ENCODE assay signal across 10 mouse cellular contexts in genomic region chr10:41070693-41071651, GRCm38 (mm10). TPM values are rescaled to one million over a fixed set of nuclear protein-coding genes. Genes with fewer than 3 reads are reported as not detected.
A peak's percentile ranks its signal among the peaks of the same experiment; 100 is the strongest.
DNase-seq lines count a peak whose midpoint lies in the region; ATAC-seq and TF ChIP-seq lines count a peak whose summit lies in the region.
"Had no signal": no experiment of that assay in that cellular context is flagged by ENCODE, and none has a peak within 500 bp of the region (broad histone marks: within the 10 kb centered on the region; RNA-seq: fewer than 3 reads in every experiment).

No protein-coding gene starts in this region.

- peak overlapping the region; percentile 94 for H3K4me2 ChIP-seq in hindbrain, postnatal 0 days (ENCODE audit: low read depth, low read length)
- H3K4me2 ChIP-seq in midbrain, embryonic 13.5 days (replicated peaks), result peak overlapping the region; percentile 92

- H3K9ac ChIP-seq in hindbrain, postnatal 0 days (replicated peaks; ENCODE audit: low read length), result peak overlapping the region; percentile 47; the same call in 1 of the 2 replicates
- H3K9ac ChIP-seq in midbrain, embryonic 13.5 days (replicated peaks), result peak overlapping the region; percentile 69

- no peaks in the 10 kb centered on the region for H3K9me3 ChIP-seq in hindbrain, postnatal 0 days (ENCODE audit: low read length)
- no peaks in the 10 kb centered on the region for H3K9me3 ChIP-seq in midbrain, embryonic 13.5 days

- no peaks in the 10 kb centered on the region for H3K36me3 ChIP-seq in testis, adult 2 months (ENCODE audit: control insufficient read depth, insufficient read depth, low read length)
- no peaks in the 10 kb centered on the region for H3K36me3 ChIP-seq in hindbrain, postnatal 0 days (ENCODE audit: insufficient read depth, low read length)
- H3K36me3 ChIP-seq in midbrain, embryonic 13.5 days, result no peaks in the 10 kb centered on the region

- ATAC-seq in hindbrain, postnatal 0 days, result peak; percentile 72
- peak; percentile 68 for ATAC-seq in midbrain, embryonic 13.5 days
- ATAC-seq in erythroid progenitor cell, adult 5-6 weeks (replicated peaks; ENCODE audit: low FRiP score, poor library complexity, severe bottlenecking), result no peak

- no peak overlapping the region for H3K27ac ChIP-seq in testis, adult 2 months (ENCODE audit: control insufficient read depth, insufficient read depth, low read depth, low read length)
- no peak overlapping the region for H3K27ac ChIP-seq in hindbrain, postnatal 0 days
- H3K27ac ChIP-seq in midbrain, embryonic 13.5 days, result 0 out of 2 replicates have a peak overlapping the region, but pooled peaks have one; percentile 35

- 3% methylated on average over 68 of the region's 68 CpGs for WGBS in hindbrain, postnatal 0 days
- WGBS in midbrain, embryonic 13.5 days, result 2% methylated on average over 68 of the region's 68 CpGs

- H3K27me3 ChIP-seq in testis, adult 2 months (ENCODE audit: control insufficient read depth, insufficient read depth, low read length), result no peaks in the 10 kb centered on the region; the same call in 1 of the 2 replicates
- H3K27me3 ChIP-seq in hindbrain, postnatal 0 days (ENCODE audit: insufficient read depth, low read length), result no peaks in the 10 kb centered on the region
- H3K27me3 ChIP-seq in midbrain, embryonic 13.5 days, result peaks cover 50% of the 10 kb centered on the region

- DNase-seq in testis, postnatal 10 days (ENCODE audit: low spot score), result no peak
- peak; percentile 2 for DNase-seq in embryo, embryonic 9.5 days (ENCODE audit: extremely low spot score)
- DNase-seq in hindbrain, postnatal 0 days (ENCODE audit: low spot score), result peak; percentile 78
- no peak for DNase-seq in urinary bladder, postnatal 25 days (ENCODE audit: low spot score)
- no peak for DNase-seq in urinary bladder, postnatal 4 days (ENCODE audit: low spot score in 2 of 2)

- peak overlapping the region; percentile 30 for H3K4me3 ChIP-seq in testis, adult 2 months (ENCODE audit: control insufficient read depth, low read depth, low read length)
- H3K4me3 ChIP-seq in hindbrain, postnatal 0 days (ENCODE audit: low read length), result peak overlapping the region; percentile 54
- peak overlapping the region; percentile 61 for H3K4me3 ChIP-seq in midbrain, embryonic 13.5 days (replicated peaks)

- TF ChIP-seq POLR2A in testis, adult 2 months (IDR thresholded peaks at IDR 0.05; ENCODE audit: control insufficient read depth, low read depth, low read length), result no peak

- H3K4me1 ChIP-seq in testis, adult 2 months (ENCODE audit: control insufficient read depth, insufficient read depth, low read length), result peaks cover 12% of the 10 kb centered on the region
- H3K4me1 ChIP-seq in hindbrain, postnatal 0 days (ENCODE audit: insufficient read depth, low read length), result 0 out of 2 replicates have a peak, but pooled peaks cover 5% of the 10 kb centered on the region
- peaks cover 20% of the 10 kb centered on the region for H3K4me1 ChIP-seq in midbrain, embryonic 13.5 days (replicated peaks)

- no peak for TF ChIP-seq CTCF in testis, adult 2 months (IDR thresholded peaks at IDR 0.05; ENCODE audit: control insufficient read depth, insufficient read depth, insufficient replicate concordance, low read depth, low read length)
- peak; percentile 59 for TF ChIP-seq CTCF in hindbrain, postnatal 0 days (IDR thresholded peaks at IDR 0.05; ENCODE audit: low read depth)

RNA-seq across cellular contexts. Expression of gene Gpr6, which starts 1.1 kb away (rescaled TPM):
- 0.49 and 0.72 TPM in 2 replicates for polyA plus RNA-seq in testis, adult 2 months (2012; rRNA removed)
- total RNA-seq in hindbrain, postnatal 0 days (2014; rRNA removed), result 2.1 and 2.4 TPM in 2 replicates
- polyA plus RNA-seq in hindbrain, postnatal 0 days (2015; fragmentation: Nextera tagmentation; extraction: Ambion mirVana), result 0.64 and 0.90 TPM in 2 replicates
- polyA plus RNA-seq in midbrain, embryonic 13.5 days (2015; fragmentation: Nextera tagmentation; extraction: Ambion mirVana), result 1.6 and 1.8 TPM in 2 replicates
- not detected in 2 replicates for total RNA-seq in erythroid progenitor cell, adult 5-6 weeks (2015; ENCODE audit: low replicate concordance)
- total RNA-seq in erythroid progenitor cell, adult 5-6 weeks (2017; ENCODE audit: low replicate concordance), result not detected in 2 replicates
- total RNA-seq: adrenal gland, postnatal 36 days; liver, adult 2 months had no signal
- polyA plus RNA-seq: liver, adult 2 months had no signal

Comparison
In these comparisons a context has a peak if more than half of its experiments do, and no peak if none do; other contexts are left out.
1. DNase-seq: peak in embryo, embryonic 9.5 days (single experiment) and hindbrain, postnatal 0 days (single experiment); none in testis, postnatal 10 days (single experiment), urinary bladder, postnatal 25 days (single experiment) and urinary bladder, postnatal 4 days (0 of 2).
2. Peak in every context shown above with its lines, with median percentiles within 50 percentile points of each other: H3K4me3 ChIP-seq.